Mouse (Mus musculus): ENCODE measurements at regions not wholly inside any gene's neighbourhood (a gene's known extent, or its start where the extent isn't known, plus 50 kb on each side); places are given as distances from the start of the nearest gene placed in this dataset.

DNA sequence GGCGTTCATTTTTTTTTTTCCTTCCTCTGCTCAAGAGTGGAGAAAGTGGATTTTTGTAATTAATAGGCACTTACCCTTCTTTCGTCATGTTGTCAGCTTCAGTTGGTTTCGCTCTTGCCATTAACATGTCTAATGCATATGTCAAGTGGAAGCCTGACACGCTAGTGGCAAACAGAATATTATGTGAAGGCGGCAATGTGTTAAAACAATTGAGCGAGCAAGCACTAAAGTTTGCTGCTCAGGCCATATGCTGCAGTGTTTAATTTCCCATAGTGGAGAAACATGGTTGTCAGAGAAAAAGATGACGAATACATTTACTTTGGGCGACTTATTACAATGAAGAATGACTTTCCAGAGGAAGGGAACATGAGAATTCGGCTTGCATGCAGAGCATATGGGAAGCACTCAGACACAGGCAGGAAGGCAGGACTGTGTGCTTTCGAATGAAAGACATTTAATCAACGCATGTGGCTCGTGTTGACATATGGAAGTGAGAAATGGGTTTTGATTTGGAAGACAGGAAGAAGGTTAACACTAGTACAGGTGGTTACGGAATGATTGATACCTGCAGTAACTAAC, 134.1 kb downstream of the Icos start:
- TF ChIP-seq CTCF (IDR thresholded peaks at IDR 0.05; ENCODE audit: low read depth) (no peak), EP300 (IDR thresholded peaks at IDR 0.05; ENCODE audit: low read depth) (no peak)
